Mouse (Mus musculus): ENCODE results near the gene Hpn. TPM values are rescaled to one million over a fixed set of nuclear protein-coding genes. Genes with fewer than 3 reads are reported as not detected.

Gene Hpn
- total and polyA plus RNA-seq, 2 experiments from 2014 or later, result 0.48 to 0.61 TPM

GRCm38 (mm10) chr7:31112036-31112435, 3.1 kb downstream of the Hpn start:
- no peak for TF ChIP-seq CTCF (IDR thresholded peaks at IDR 0.05; ENCODE audit: low read depth)
- Histone ChIP-seq H3K4me3 (ENCODE audit: low read depth, low read length) (no peak overlapping the region), H3K4me1 (ENCODE audit: insufficient read depth) (no peaks in the 10 kb centered on the region), H3K36me3 (ENCODE audit: insufficient read depth) (no peaks in the 10 kb centered on the region), H3K9ac (no peak overlapping the region), H3K4me2 (ENCODE audit: low read depth) (no peak overlapping the region), H3K9me3 (ENCODE audit: low read length) (no peaks in the 10 kb centered on the region), H3K27me3 (ENCODE audit: insufficient read depth, low read length) (no peaks in the 10 kb centered on the region), H3K27ac (ENCODE audit: low read depth, low read length) (no peak overlapping the region)
- WGBS, result 16% methylated on average over 4 of the region's 4 CpGs
- ATAC-seq (no peak), DNase-seq (no peak)

- Histone ChIP-seq H3K4me1 (ENCODE audit: insufficient read depth) (no peaks in the 10 kb centered on the region), H3K9ac (no peak overlapping the region), H3K4me3 (ENCODE audit: low read depth, low read length) (no peak overlapping the region), H3K27me3 (ENCODE audit: insufficient read depth, low read length) (no peaks in the 10 kb centered on the region), H3K36me3 (ENCODE audit: insufficient read depth) (no peaks in the 10 kb centered on the region), H3K9me3 (ENCODE audit: low read length) (no peaks in the 10 kb centered on the region), H3K27ac (ENCODE audit: low read depth, low read length) (no peak overlapping the region), H3K4me2 (ENCODE audit: low read depth) (no peak overlapping the region)
- TF ChIP-seq CTCF (IDR thresholded peaks at IDR 0.05; ENCODE audit: low read depth), result no peak
- no peak for DNase-seq
- ATAC-seq, result no peak
- WGBS, result 83% methylated on average over 15 of the region's 15 CpGs
Observed at GRCm38 (mm10) chr7:31110861-31111385, 4.2 kb downstream of the Hpn start.

- H3K9me3 ChIP-seq (ENCODE audit: low read length), result no peaks in the 10 kb centered on the region
- no peak for DNase-seq
- H3K4me2 ChIP-seq (ENCODE audit: low read depth), result no peak overlapping the region
- 85% methylated on average over 5 of the region's 5 CpGs for WGBS
- no peak overlapping the region for H3K9ac ChIP-seq
- no peak for TF ChIP-seq CTCF (IDR thresholded peaks at IDR 0.05; ENCODE audit: low read depth)
- no peak overlapping the region for H3K4me3 ChIP-seq (ENCODE audit: low read depth, low read length)
- no peaks in the 10 kb centered on the region for H3K4me1 ChIP-seq (ENCODE audit: insufficient read depth)
- no peaks in the 10 kb centered on the region for H3K27me3 ChIP-seq (ENCODE audit: insufficient read depth, low read length)
- no peaks in the 10 kb centered on the region for H3K36me3 ChIP-seq (ENCODE audit: insufficient read depth)
- no peak for ATAC-seq
- no peak overlapping the region for H3K27ac ChIP-seq (ENCODE audit: low read depth, low read length)
Observed at GRCm38 (mm10) chr7:31109796-31110195, 5.3 kb downstream of the Hpn start.

GRCm38 (mm10) chr7:31109091-31109490, 6.0 kb downstream of the Hpn start:
- Histone ChIP-seq H3K27me3 (ENCODE audit: insufficient read depth, low read length) (no peaks in the 10 kb centered on the region), H3K9ac (no peak overlapping the region), H3K36me3 (ENCODE audit: insufficient read depth) (no peaks in the 10 kb centered on the region), H3K4me1 (ENCODE audit: insufficient read depth) (no peaks in the 10 kb centered on the region), H3K4me2 (ENCODE audit: low read depth) (no peak overlapping the region), H3K9me3 (ENCODE audit: low read length) (no peaks in the 10 kb centered on the region), H3K27ac (ENCODE audit: low read depth, low read length) (no peak overlapping the region), H3K4me3 (ENCODE audit: low read depth, low read length) (no peak overlapping the region)
- no peak for TF ChIP-seq CTCF (IDR thresholded peaks at IDR 0.05; ENCODE audit: low read depth)
- WGBS, result 29% methylated on average over 7 of the region's 7 CpGs
- ATAC-seq, result no peak
- no peak for DNase-seq

GRCm38 (mm10) chr7:31107781-31108180, 7.3 kb downstream of the Hpn start:
- Histone ChIP-seq H3K4me2 (ENCODE audit: low read depth) (no peak overlapping the region), H3K4me3 (ENCODE audit: low read depth, low read length) (no peak overlapping the region), H3K27me3 (ENCODE audit: insufficient read depth, low read length) (no peaks in the 10 kb centered on the region), H3K27ac (ENCODE audit: low read depth, low read length) (no peak overlapping the region), H3K9me3 (ENCODE audit: low read length) (no peaks in the 10 kb centered on the region), H3K9ac (no peak overlapping the region), H3K4me1 (ENCODE audit: insufficient read depth) (no peaks in the 10 kb centered on the region), H3K36me3 (ENCODE audit: insufficient read depth) (no peaks in the 10 kb centered on the region)
- ATAC-seq (no peak), DNase-seq (no peak)
- TF ChIP-seq CTCF (IDR thresholded peaks at IDR 0.05; ENCODE audit: low read depth), result no peak
- WGBS, result 89% methylated on average over 11 of the region's 11 CpGs

- ATAC-seq, result no peak
- no peaks in the 10 kb centered on the region for H3K27me3 ChIP-seq (ENCODE audit: insufficient read depth, low read length)
- no peak for TF ChIP-seq CTCF (IDR thresholded peaks at IDR 0.05; ENCODE audit: low read depth)
- no peak overlapping the region for H3K9ac ChIP-seq
- DNase-seq, result no peak
- H3K9me3 ChIP-seq (ENCODE audit: low read length), result no peaks in the 10 kb centered on the region
- no peaks in the 10 kb centered on the region for H3K36me3 ChIP-seq (ENCODE audit: insufficient read depth)
- H3K4me2 ChIP-seq (ENCODE audit: low read depth), result no peak overlapping the region
- no peak overlapping the region for H3K27ac ChIP-seq (ENCODE audit: low read depth, low read length)
- H3K4me1 ChIP-seq (ENCODE audit: insufficient read depth), result no peaks in the 10 kb centered on the region
- 67% methylated on average over 3 of the region's 3 CpGs for WGBS
- no peak overlapping the region for H3K4me3 ChIP-seq (ENCODE audit: low read depth, low read length)
Observed at GRCm38 (mm10) chr7:31106166-31106565, 8.9 kb downstream of the Hpn start.

- Histone ChIP-seq H3K4me3 (ENCODE audit: low read depth, low read length) (no peak overlapping the region), H3K36me3 (ENCODE audit: insufficient read depth) (no peaks in the 10 kb centered on the region), H3K27me3 (ENCODE audit: insufficient read depth, low read length) (no peaks in the 10 kb centered on the region), H3K4me2 (ENCODE audit: low read depth) (no peak overlapping the region), H3K9ac (no peak overlapping the region), H3K27ac (ENCODE audit: low read depth, low read length) (no peak overlapping the region), H3K4me1 (ENCODE audit: insufficient read depth) (no peaks in the 10 kb centered on the region), H3K9me3 (ENCODE audit: low read length) (no peaks in the 10 kb centered on the region)
- ATAC-seq (no peak), DNase-seq (no peak)
- TF ChIP-seq CTCF (IDR thresholded peaks at IDR 0.05; ENCODE audit: low read depth), result peak; percentile 52
- WGBS, result 70% methylated on average over 15 of the region's 15 CpGs
Observed at GRCm38 (mm10) chr7:31105061-31105768, 9.9 kb downstream of the Hpn start.
